Mouse (Mus musculus): ENCODE results near the gene Cnnm2. TPM values are rescaled to one million over a fixed set of nuclear protein-coding genes. Genes with fewer than 3 reads are reported as not detected.

The Cnnm2 gene
- polyA plus RNA-seq, 1 experiment from 2014 or later, result 2.4 TPM

DNA sequence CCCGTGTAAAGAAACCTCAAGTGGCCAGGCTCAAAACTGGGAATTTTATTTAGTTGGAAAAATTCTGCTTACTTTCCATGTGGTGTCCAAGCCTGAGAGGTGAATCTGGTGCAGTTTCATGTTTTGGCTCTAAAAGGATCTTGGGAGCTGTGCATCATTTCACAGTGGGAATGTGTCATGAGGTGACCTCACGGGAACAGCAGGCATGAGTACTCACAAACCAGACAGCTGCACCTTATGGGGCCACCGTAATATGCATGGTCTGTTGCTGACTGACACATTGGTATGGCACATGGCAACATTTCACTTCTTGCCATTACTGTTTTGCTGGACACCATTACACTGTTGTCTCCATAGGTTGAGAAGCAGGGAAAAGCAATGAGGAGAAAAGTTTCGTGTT is 124.0 kb downstream of the Cnnm2 start:
- Histone ChIP-seq H3K4me3 (ENCODE audit: low read depth, low read length) (no peak overlapping the region), H3K9me3 (ENCODE audit: low read length) (no peaks in the 10 kb centered on the region), H3K27me3 (replicated peaks; ENCODE audit: insufficient read depth, low read length) (no peaks in the 10 kb centered on the region), H3K4me2 (replicated peaks; ENCODE audit: low read depth, low read length) (no peak overlapping the region), H3K27ac (ENCODE audit: low read length) (no peak overlapping the region), H3K4me1 (ENCODE audit: insufficient read depth, low read depth, low read length) (no peaks in the 10 kb centered on the region; the same call in 1 of the 2 replicates), H3K36me3 (ENCODE audit: insufficient read depth, low read length) (peaks cover 16% of the 10 kb centered on the region; the same call in 1 of the 2 replicates), H3K9ac (replicated peaks; ENCODE audit: low read depth) (no peak overlapping the region)
- WGBS, result 86% methylated on average over 4 of the region's 4 CpGs
- no peak for TF ChIP-seq CTCF (IDR thresholded peaks at IDR 0.05)
- TF ChIP-seq EP300 (IDR thresholded peaks at IDR 0.05), result no peak
- no peak for DNase-seq (ENCODE audit: low spot score)
- ATAC-seq, result no peak

DNA sequence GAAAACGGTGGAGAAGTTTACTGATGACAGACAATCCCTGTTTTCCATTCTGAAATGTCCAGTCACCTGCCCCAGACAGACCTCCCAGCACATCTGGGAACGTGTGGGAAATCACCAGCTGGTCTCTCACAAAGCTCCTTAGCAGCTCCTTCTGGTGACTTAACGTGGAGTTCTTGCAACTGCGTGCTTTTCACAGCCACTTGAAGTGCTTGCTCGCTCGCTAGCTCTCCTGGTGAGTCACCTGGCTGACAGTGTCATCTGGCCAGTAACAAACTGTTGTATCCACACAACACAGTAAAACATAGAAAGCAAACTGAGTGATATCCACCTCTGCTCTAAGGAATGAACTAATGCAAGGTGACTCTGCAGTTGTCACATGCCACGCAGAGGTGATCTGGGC is 125.4 kb downstream of the Cnnm2 start:
- H3K9ac ChIP-seq (replicated peaks; ENCODE audit: low read depth), result no peak overlapping the region
- DNase-seq (ENCODE audit: low spot score) (peak; percentile 74), ATAC-seq (peak; percentile 77)
- no peak overlapping the region for H3K4me2 ChIP-seq (replicated peaks; ENCODE audit: low read depth, low read length)
- H3K27me3 ChIP-seq (replicated peaks; ENCODE audit: insufficient read depth, low read length), result no peaks in the 10 kb centered on the region
- no peaks in the 10 kb centered on the region for H3K9me3 ChIP-seq (ENCODE audit: low read length)
- 0 out of 2 replicates have a peak overlapping the region, but pooled peaks have one; percentile 28 for H3K27ac ChIP-seq (ENCODE audit: low read length)
- whole genome bisulfite sequencing, result 61% methylated on average over 7 of the region's 7 CpGs
- H3K4me1 ChIP-seq (ENCODE audit: insufficient read depth, low read depth, low read length), result no peaks in the 10 kb centered on the region; the same call in 1 of the 2 replicates
- TF ChIP-seq EP300 (IDR thresholded peaks at IDR 0.05), result no peak
- no peak for TF ChIP-seq CTCF (IDR thresholded peaks at IDR 0.05)
- peaks cover 23% of the 10 kb centered on the region; the same call in 1 of the 2 replicates for H3K36me3 ChIP-seq (ENCODE audit: insufficient read depth, low read length)
- no peak overlapping the region for H3K4me3 ChIP-seq (ENCODE audit: low read depth, low read length)

DNA sequence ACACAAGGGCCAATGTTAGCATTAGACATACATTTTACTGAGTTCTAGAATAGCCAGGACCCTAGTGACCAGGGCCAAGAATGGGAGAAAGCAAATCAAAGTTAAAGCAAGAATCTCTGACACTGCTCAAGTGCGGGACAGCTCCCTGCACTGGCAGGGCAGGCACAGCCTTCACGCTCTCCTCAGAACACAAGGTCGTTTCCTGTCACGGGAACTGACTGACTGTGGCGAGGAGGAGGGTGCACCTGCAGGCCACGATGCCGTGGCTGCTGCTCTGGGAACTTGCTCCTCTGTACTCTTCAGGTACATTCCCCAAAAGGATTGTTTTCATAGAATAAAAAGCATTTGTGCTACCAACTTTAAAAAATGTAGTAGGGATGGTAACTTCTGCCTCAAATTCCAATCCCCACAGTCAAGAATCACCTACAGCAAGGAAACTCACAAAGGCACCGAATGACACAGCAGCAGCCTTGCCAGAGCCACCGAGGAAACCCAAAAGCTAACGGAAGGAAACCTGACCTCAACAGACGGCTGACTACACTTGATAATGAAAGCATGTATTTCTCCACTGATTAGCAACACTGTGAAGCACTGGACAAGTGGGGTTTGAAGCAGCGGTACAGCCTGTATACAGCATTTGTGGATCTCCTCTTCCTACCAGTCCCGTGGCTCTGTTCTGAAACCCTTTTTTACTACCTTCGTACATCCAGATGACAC is 126.6 kb downstream of the Cnnm2 start:
- Histone ChIP-seq H3K36me3 (ENCODE audit: insufficient read depth, low read length) (peaks cover 23% of the 10 kb centered on the region; the same call in 1 of the 2 replicates), H3K4me1 (ENCODE audit: insufficient read depth, low read depth, low read length) (no peaks in the 10 kb centered on the region; the same call in 1 of the 2 replicates), H3K9me3 (ENCODE audit: low read length) (no peaks in the 10 kb centered on the region), H3K27me3 (replicated peaks; ENCODE audit: insufficient read depth, low read length) (no peaks in the 10 kb centered on the region), H3K4me2 (replicated peaks; ENCODE audit: low read depth, low read length) (no peak overlapping the region), H3K27ac (ENCODE audit: low read length) (no peak overlapping the region), H3K9ac (replicated peaks; ENCODE audit: low read depth) (no peak overlapping the region), H3K4me3 (ENCODE audit: low read depth, low read length) (no peak overlapping the region)
- ATAC-seq (no peak), DNase-seq (ENCODE audit: low spot score) (no peak)
- 51% methylated on average over 14 of the region's 14 CpGs for WGBS
- no peak for TF ChIP-seq CTCF (IDR thresholded peaks at IDR 0.05)
- no peak for TF ChIP-seq EP300 (IDR thresholded peaks at IDR 0.05)

DNA sequence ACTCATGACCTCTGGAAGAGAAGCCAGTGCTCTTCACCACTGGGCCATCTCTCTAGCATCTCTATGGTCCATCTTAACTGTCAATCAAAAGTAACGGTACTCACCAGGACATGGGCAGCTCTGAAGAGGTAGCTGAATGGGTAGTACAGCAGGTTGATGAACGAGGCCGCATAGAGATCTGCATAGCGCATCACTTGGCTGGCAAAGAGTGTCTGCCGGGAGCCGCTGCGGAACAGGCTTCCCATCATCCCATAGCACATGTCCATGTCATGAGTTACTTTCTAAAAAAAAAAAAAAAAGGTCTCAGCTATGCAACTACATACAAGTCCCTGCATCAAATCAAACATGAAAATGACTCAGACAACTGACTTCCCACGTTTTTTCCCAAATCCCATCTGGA is 128.3 kb downstream of the Cnnm2 start:
- 95% methylated on average over 8 of the region's 8 CpGs for WGBS
- no peaks in the 10 kb centered on the region for H3K27me3 ChIP-seq (replicated peaks; ENCODE audit: insufficient read depth, low read length)
- TF ChIP-seq EP300 (IDR thresholded peaks at IDR 0.05), result no peak
- TF ChIP-seq CTCF (IDR thresholded peaks at IDR 0.05), result no peak
- no peak overlapping the region for H3K9ac ChIP-seq (replicated peaks; ENCODE audit: low read depth)
- peaks cover 27% of the 10 kb centered on the region; the same call in 1 of the 2 replicates for H3K36me3 ChIP-seq (ENCODE audit: insufficient read depth, low read length)
- no peak for DNase-seq (ENCODE audit: low spot score)
- ATAC-seq, result no peak
- no peaks in the 10 kb centered on the region; the same call in 1 of the 2 replicates for H3K4me1 ChIP-seq (ENCODE audit: insufficient read depth, low read depth, low read length)
- no peak overlapping the region for H3K4me3 ChIP-seq (ENCODE audit: low read depth, low read length)
- no peak overlapping the region for H3K4me2 ChIP-seq (replicated peaks; ENCODE audit: low read depth, low read length)
- H3K27ac ChIP-seq (ENCODE audit: low read length), result no peak overlapping the region
- H3K9me3 ChIP-seq (ENCODE audit: low read length), result no peaks in the 10 kb centered on the region

DNA sequence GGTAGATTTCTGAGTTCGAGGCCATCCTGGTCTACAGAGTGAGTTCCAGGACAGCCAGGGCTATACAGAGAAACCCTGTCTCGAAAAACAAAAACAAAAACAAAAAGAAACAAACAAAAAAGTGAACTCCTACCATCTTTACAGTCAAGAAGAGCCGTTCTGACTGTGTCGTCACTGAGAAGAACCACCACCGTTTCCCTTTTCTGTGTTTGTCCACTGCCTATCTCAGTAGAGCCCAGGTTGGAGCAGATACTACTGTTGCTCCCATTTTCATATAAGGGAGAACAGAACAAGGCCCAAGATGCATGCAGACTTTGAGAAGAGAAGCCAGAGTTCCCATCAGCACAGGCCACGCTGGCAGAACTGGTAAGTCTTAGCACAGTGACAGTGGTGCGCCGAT is 129.3 kb downstream of the Cnnm2 start:
- TF ChIP-seq EP300 (IDR thresholded peaks at IDR 0.05) (no peak), CTCF (IDR thresholded peaks at IDR 0.05) (no peak)
- DNase-seq (ENCODE audit: low spot score) (no peak), ATAC-seq (no peak)
- Histone ChIP-seq H3K9me3 (ENCODE audit: low read length) (no peaks in the 10 kb centered on the region), H3K4me3 (ENCODE audit: low read depth, low read length) (no peak overlapping the region), H3K4me1 (ENCODE audit: insufficient read depth, low read depth, low read length) (no peaks in the 10 kb centered on the region; the same call in 1 of the 2 replicates), H3K4me2 (replicated peaks; ENCODE audit: low read depth, low read length) (no peak overlapping the region), H3K9ac (replicated peaks; ENCODE audit: low read depth) (no peak overlapping the region), H3K27ac (ENCODE audit: low read length) (no peak overlapping the region), H3K36me3 (ENCODE audit: insufficient read depth, low read length) (peaks cover 31% of the 10 kb centered on the region; the same call in 1 of the 2 replicates), H3K27me3 (replicated peaks; ENCODE audit: insufficient read depth, low read length) (no peaks in the 10 kb centered on the region)
- 91% methylated on average over 8 of the region's 8 CpGs for WGBS

DNA sequence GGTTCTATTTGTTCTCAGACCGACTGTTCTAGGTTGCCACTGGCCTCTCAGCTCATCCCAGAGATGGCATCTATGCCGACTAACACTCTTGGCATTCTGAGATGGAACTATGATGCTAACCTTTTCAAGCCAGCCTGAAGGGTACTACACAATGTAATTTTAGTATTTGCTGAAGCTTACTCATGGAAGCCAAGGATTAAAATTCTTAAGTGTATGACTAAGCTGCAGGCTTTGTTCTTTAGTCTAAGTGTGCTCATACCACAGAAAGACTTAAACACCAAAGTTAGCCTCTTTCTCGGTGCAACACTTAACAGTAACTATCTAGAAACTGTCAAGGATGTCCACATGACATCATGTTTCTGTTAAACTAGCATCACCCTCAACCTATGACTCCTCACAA is 131.5 kb downstream of the Cnnm2 start:
- no peaks in the 10 kb centered on the region for H3K9me3 ChIP-seq (ENCODE audit: low read length)
- no peak overlapping the region for H3K4me2 ChIP-seq (replicated peaks; ENCODE audit: low read depth, low read length)
- H3K27ac ChIP-seq (ENCODE audit: low read length), result no peak overlapping the region
- no peak overlapping the region for H3K4me3 ChIP-seq (ENCODE audit: low read depth, low read length)
- H3K36me3 ChIP-seq (ENCODE audit: insufficient read depth, low read length), result peaks cover 46% of the 10 kb centered on the region
- no peak for TF ChIP-seq CTCF (IDR thresholded peaks at IDR 0.05)
- TF ChIP-seq EP300 (IDR thresholded peaks at IDR 0.05), result peak; percentile 91
- no peak overlapping the region for H3K9ac ChIP-seq (replicated peaks; ENCODE audit: low read depth)
- no peaks in the 10 kb centered on the region for H3K27me3 ChIP-seq (replicated peaks; ENCODE audit: insufficient read depth, low read length)
- 60% methylated on average over 3 of the region's 3 CpGs for WGBS
- ATAC-seq (peak; percentile 89), DNase-seq (ENCODE audit: low spot score) (peak; percentile 76)
- H3K4me1 ChIP-seq (ENCODE audit: insufficient read depth, low read depth, low read length), result no peaks in the 10 kb centered on the region; the same call in 1 of the 2 replicates
